Mouse (Mus musculus): ENCODE data around the gene Mipol1. TPM values are rescaled to one million over a fixed set of nuclear protein-coding genes. Genes with fewer than 3 reads are reported as not detected.
A peak's percentile ranks its signal among the peaks of the same experiment; 100 is the strongest.

Mipol1 gene
- polyA plus RNA-seq, 1 experiment from 2014 or later = 7.3 TPM

GRCm38 (mm10) chr12:57275456-57275855 is 45.2 kb downstream of the Mipol1 start:
- H3K4me1 ChIP-seq = no peaks in the 10 kb centered on the region
- H3K9me3 ChIP-seq = no peaks in the 10 kb centered on the region
- no peak overlapping the region for H3K4me3 ChIP-seq
- ATAC-seq (replicated peaks) = no peak
- H3K27me3 ChIP-seq = no peaks in the 10 kb centered on the region
- H3K27ac ChIP-seq (replicated peaks) = no peak overlapping the region
- 39% methylated on average over 1 of the region's 1 CpGs for WGBS
- no peak overlapping the region for H3K4me2 ChIP-seq (replicated peaks)
- no peak overlapping the region for H3K9ac ChIP-seq (replicated peaks)
- H3K36me3 ChIP-seq = no peaks in the 10 kb centered on the region

GRCm38 (mm10) chr12:57281155-57282114 is 51.2 kb downstream of the Mipol1 start:
- ATAC-seq (replicated peaks) = peak; percentile 71

GRCm38 (mm10) chr12:57285303-57286059 is 55.3 kb downstream of the Mipol1 start:
- Histone ChIP-seq H3K9me3 (no peaks in the 10 kb centered on the region), H3K27ac (replicated peaks) (no peak overlapping the region), H3K4me3 (no peak overlapping the region), H3K9ac (replicated peaks) (no peak overlapping the region), H3K4me1 (no peaks in the 10 kb centered on the region), H3K27me3 (no peaks in the 10 kb centered on the region), H3K36me3 (no peaks in the 10 kb centered on the region), H3K4me2 (replicated peaks) (no peak overlapping the region)
- WGBS = 89% methylated on average over 5 of the region's 5 CpGs
- no peak for ATAC-seq (replicated peaks)

More at GRCm38 (mm10) chr12:57281155-57282114, 51.2 kb downstream of the Mipol1 start:
- 46% methylated on average over 3 of the region's 3 CpGs for WGBS
- Histone ChIP-seq H3K9ac (replicated peaks) (no peak overlapping the region), H3K4me1 (no peaks in the 10 kb centered on the region), H3K4me2 (replicated peaks) (no peak overlapping the region), H3K27me3 (no peaks in the 10 kb centered on the region), H3K36me3 (no peaks in the 10 kb centered on the region), H3K9me3 (no peaks in the 10 kb centered on the region), H3K27ac (replicated peaks) (no peak overlapping the region), H3K4me3 (no peak overlapping the region)

- 96% methylated on average over 4 of the region's 4 CpGs for WGBS
- Histone ChIP-seq H3K36me3 (no peaks in the 10 kb centered on the region), H3K27ac (replicated peaks) (no peak overlapping the region), H3K9me3 (no peaks in the 10 kb centered on the region), H3K4me2 (replicated peaks) (no peak overlapping the region), H3K4me3 (no peak overlapping the region), H3K9ac (replicated peaks) (no peak overlapping the region), H3K27me3 (no peaks in the 10 kb centered on the region), H3K4me1 (no peaks in the 10 kb centered on the region)
- no peak for ATAC-seq (replicated peaks)
Observed at GRCm38 (mm10) chr12:57307337-57307736, 77.1 kb downstream of the Mipol1 start.

- no peaks in the 10 kb centered on the region for H3K9me3 ChIP-seq
- WGBS = 89% methylated on average over 1 of the region's 1 CpGs
Observed at GRCm38 (mm10) chr12:57307748-57308147, 77.5 kb downstream of the Mipol1 start.

GRCm38 (mm10) chr12:57339053-57339452 is 108.8 kb downstream of the Mipol1 start:
- Histone ChIP-seq H3K9ac (replicated peaks) (no peak overlapping the region), H3K4me2 (replicated peaks) (no peak overlapping the region), H3K27me3 (no peaks in the 10 kb centered on the region), H3K4me1 (no peaks in the 10 kb centered on the region), H3K27ac (replicated peaks) (no peak overlapping the region), H3K36me3 (no peaks in the 10 kb centered on the region), H3K4me3 (no peak overlapping the region), H3K9me3 (no peaks in the 10 kb centered on the region)
- 85% methylated on average over 1 of the region's 1 CpGs for WGBS
- ATAC-seq (replicated peaks) = no peak

More at GRCm38 (mm10) chr12:57307748-57308147, 77.5 kb downstream of the Mipol1 start:
- Histone ChIP-seq H3K4me3 (no peak overlapping the region), H3K4me1 (no peaks in the 10 kb centered on the region), H3K4me2 (replicated peaks) (no peak overlapping the region), H3K27me3 (no peaks in the 10 kb centered on the region), H3K36me3 (no peaks in the 10 kb centered on the region), H3K9ac (replicated peaks) (no peak overlapping the region), H3K27ac (replicated peaks) (no peak overlapping the region)
- no peak for ATAC-seq (replicated peaks)

GRCm38 (mm10) chr12:57340111-57340510 is 109.9 kb downstream of the Mipol1 start:
- H3K27ac ChIP-seq (replicated peaks) = no peak overlapping the region
- no peak overlapping the region for H3K4me3 ChIP-seq
- H3K4me2 ChIP-seq (replicated peaks) = no peak overlapping the region
- H3K9me3 ChIP-seq = no peaks in the 10 kb centered on the region
- WGBS = 93% methylated on average over 2 of the region's 2 CpGs
- H3K27me3 ChIP-seq = no peaks in the 10 kb centered on the region
- no peaks in the 10 kb centered on the region for H3K4me1 ChIP-seq
- H3K36me3 ChIP-seq = no peaks in the 10 kb centered on the region
- no peak overlapping the region for H3K9ac ChIP-seq (replicated peaks)
- no peak for ATAC-seq (replicated peaks)

GRCm38 (mm10) chr12:57362732-57363131 is 132.5 kb downstream of the Mipol1 start:
- Histone ChIP-seq H3K36me3 (no peaks in the 10 kb centered on the region), H3K4me2 (replicated peaks) (no peak overlapping the region), H3K9me3 (no peaks in the 10 kb centered on the region), H3K4me1 (no peaks in the 10 kb centered on the region), H3K4me3 (no peak overlapping the region), H3K9ac (replicated peaks) (no peak overlapping the region), H3K27me3 (no peaks in the 10 kb centered on the region), H3K27ac (replicated peaks) (no peak overlapping the region)
- ATAC-seq (replicated peaks) = no peak
- 42% methylated on average over 2 of the region's 2 CpGs for WGBS

GRCm38 (mm10) chr12:57364027-57364426 is 133.8 kb downstream of the Mipol1 start:
- no peak overlapping the region for H3K9ac ChIP-seq (replicated peaks)

GRCm38 (mm10) chr12:57371790-57372547 is 141.7 kb downstream of the Mipol1 start:
- Histone ChIP-seq H3K36me3 (no peaks in the 10 kb centered on the region), H3K27ac (replicated peaks) (no peak overlapping the region), H3K27me3 (no peaks in the 10 kb centered on the region), H3K9me3 (no peaks in the 10 kb centered on the region), H3K4me3 (no peak overlapping the region), H3K4me2 (replicated peaks) (no peak overlapping the region), H3K4me1 (no peaks in the 10 kb centered on the region), H3K9ac (replicated peaks) (no peak overlapping the region)
- no peak for ATAC-seq (replicated peaks)
- WGBS = 93% methylated on average over 3 of the region's 3 CpGs

More at GRCm38 (mm10) chr12:57364027-57364426, 133.8 kb downstream of the Mipol1 start:
- Histone ChIP-seq H3K27me3 (no peaks in the 10 kb centered on the region), H3K4me2 (replicated peaks) (no peak overlapping the region), H3K9me3 (no peaks in the 10 kb centered on the region), H3K27ac (replicated peaks) (no peak overlapping the region), H3K36me3 (no peaks in the 10 kb centered on the region), H3K4me3 (no peak overlapping the region), H3K4me1 (no peaks in the 10 kb centered on the region)
- WGBS = 60% methylated on average over 7 of the region's 7 CpGs
- no peak for ATAC-seq (replicated peaks)

- no peak overlapping the region for H3K4me2 ChIP-seq (replicated peaks)
- no peak overlapping the region for H3K9ac ChIP-seq (replicated peaks)
- no peak overlapping the region for H3K4me3 ChIP-seq
- ATAC-seq (replicated peaks) = no peak
- no peak overlapping the region for H3K27ac ChIP-seq (replicated peaks)
- no peaks in the 10 kb centered on the region for H3K9me3 ChIP-seq
- H3K27me3 ChIP-seq = no peaks in the 10 kb centered on the region
- H3K36me3 ChIP-seq = no peaks in the 10 kb centered on the region
- 33% methylated on average over 6 of the region's 6 CpGs for WGBS
- H3K4me1 ChIP-seq = no peaks in the 10 kb centered on the region
Observed at GRCm38 (mm10) chr12:57382797-57383196, 152.6 kb downstream of the Mipol1 start.

All from forebrain, embryonic 15.5 days (tissue).